Mouse (Mus musculus) embryonic facial prominence, embryonic 15.5 days (tissue): ENCODE results near the gene Csf2rb. TPM values are rescaled to one million over a fixed set of nuclear protein-coding genes. Genes with fewer than 3 reads are reported as not detected.
"Not testable (repeated sequence)": the region's sequence is repeated elsewhere in the genome, so short reads cannot be mapped to it uniquely, and the experiment has no call there.

Experiments
- ATAC-seq: fragments of 200-750 bp; cut with Nextera tagmentation; 2 replicates; pipeline ENCODE4 v1.8.0; 2017; ENCODE audit warnings: low read depth, moderate TSS enrichment; ENCODE audit not compliant: insufficient number of reproducible peaks, low FRiP score, low TSS enrichment
- H3K27ac ChIP-seq: fragments of 300-500 bp; sonication (generic); replicated peaks from 2 replicates; pipeline ENCODE4 v1.5.1; 2015; ENCODE audit warnings: mild to moderate bottlenecking, inconsistent platforms
- H3K27me3 ChIP-seq: fragments of 300-500 bp; sonication (generic); 2 replicates; pipeline ENCODE4 v1.6.1; 2015; ENCODE audit warnings: inconsistent platforms
- H3K36me3 ChIP-seq: fragments of 300-500 bp; sonication (generic); 2 replicates; pipeline ENCODE4 v1.6.1; 2015; ENCODE audit warnings: mild to moderate bottlenecking, inconsistent platforms
- H3K4me1 ChIP-seq: fragments of 300-500 bp; sonication (generic); 2 replicates; pipeline ENCODE4 v1.6.1; 2015; ENCODE audit warnings: inconsistent platforms
- H3K4me2 ChIP-seq: fragments of 300-500 bp; sonication (generic); replicated peaks from 2 replicates; pipeline ENCODE4 v1.6.1; 2015; ENCODE audit warnings: mild to moderate bottlenecking, inconsistent platforms
- H3K4me3 ChIP-seq: fragments of 300-500 bp; sonication (generic); replicated peaks from 2 replicates; pipeline ENCODE4 v1.5.1; 2015; ENCODE audit warnings: mild to moderate bottlenecking, inconsistent platforms
- H3K9ac ChIP-seq: fragments of 300-500 bp; sonication (generic); 2 replicates; pipeline ENCODE4 v1.6.1; 2015; ENCODE audit warnings: inconsistent platforms
- H3K9me3 ChIP-seq: fragments of 300-500 bp; sonication (generic); replicated peaks from 2 replicates; pipeline ENCODE4 v1.6.1; 2016; ENCODE audit warnings: inconsistent platforms
- WGBS: fragments of 180-500 bp; shearing (Covaris S2); methylation state at CpG from one replicate; pipeline ENCODE4 v1.1.7; 2015; 5-methylcytosine and 5-hydroxymethylcytosine counted together
- polyA plus RNA-seq: library from polyadenylated mRNA; unstranded; fragments of >200 nt; fragmentation: Nextera tagmentation; extraction: Ambion mirVana; gene quantifications from 2 replicates; pipeline ENCODE4 v1.2.1, GENCODE M21; 2015

The Csf2rb gene
- 6.4 and 6.9 TPM in 2 replicates for polyA plus RNA-seq

- WGBS = 64% methylated on average over 11 of the region's 11 CpGs
- no peak for ATAC-seq
Observed at GRCm38 (mm10) chr15:78325671-78326339, at the start of gene Csf2rb. TSS of gene Csf2rb (plus strand) at chr15:78325752.

GRCm38 (mm10) chr15:78278308-78278707 is 47.2 kb upstream of the Csf2rb start:
- H3K9me3 ChIP-seq = no peaks in the 10 kb centered on the region
- no peak overlapping the region for H3K4me2 ChIP-seq
- 0 out of 2 replicates have a peak, but pooled peaks cover 4% of the 10 kb centered on the region for H3K4me1 ChIP-seq
- no peak for ATAC-seq
- H3K27ac ChIP-seq = no peak overlapping the region
- H3K36me3 ChIP-seq = no peaks in the 10 kb centered on the region
- 66% methylated on average over 2 of the region's 2 CpGs for WGBS
- H3K4me3 ChIP-seq = no peak overlapping the region
- no peaks in the 10 kb centered on the region for H3K27me3 ChIP-seq
- no peak overlapping the region for H3K9ac ChIP-seq

More at GRCm38 (mm10) chr15:78325671-78326339, at the start of gene Csf2rb:
- no peaks in the 10 kb centered on the region for H3K27me3 ChIP-seq
- no peak within 1 kb of the TSS for H3K9ac ChIP-seq
- H3K4me2 ChIP-seq = no peak within 1 kb of the TSS
- H3K27ac ChIP-seq = no peak within 1 kb of the TSS
- H3K36me3 ChIP-seq = no peaks in the 10 kb centered on the region
- H3K9me3 ChIP-seq = no peaks in the 10 kb centered on the region
- H3K4me1 ChIP-seq = no peaks in the 10 kb centered on the region
- H3K4me3 ChIP-seq = no peak within 1 kb of the TSS

GRCm38 (mm10) chr15:78287941-78288340 is 37.6 kb upstream of the Csf2rb start:
- H3K4me2 ChIP-seq = no peak overlapping the region
- no peak overlapping the region for H3K9ac ChIP-seq
- no peak overlapping the region for H3K27ac ChIP-seq
- no peaks in the 10 kb centered on the region for H3K4me1 ChIP-seq
- H3K9me3 ChIP-seq = no peaks in the 10 kb centered on the region
- 81% methylated on average over 5 of the region's 5 CpGs for WGBS
- no peak overlapping the region for H3K4me3 ChIP-seq
- no peaks in the 10 kb centered on the region for H3K36me3 ChIP-seq
- H3K27me3 ChIP-seq = no peaks in the 10 kb centered on the region
- ATAC-seq = no peak

- H3K4me2 ChIP-seq, H3K4me1 ChIP-seq, H3K9me3 ChIP-seq, H3K27ac ChIP-seq, H3K27me3 ChIP-seq, H3K4me3 ChIP-seq, ATAC-seq, H3K9ac ChIP-seq, H3K36me3 ChIP-seq: not testable (repeated sequence)
- 68% methylated on average over 5 of the region's 5 CpGs for WGBS
Observed at GRCm38 (mm10) chr15:78289775-78290174, 35.8 kb upstream of the Csf2rb start.

GRCm38 (mm10) chr15:78293228-78293627 is 32.3 kb upstream of the Csf2rb start:
- not testable (repeated sequence) for H3K36me3 ChIP-seq, H3K4me2 ChIP-seq, H3K4me3 ChIP-seq, ATAC-seq, H3K9ac ChIP-seq, H3K27me3 ChIP-seq, H3K9me3 ChIP-seq, H3K4me1 ChIP-seq, H3K27ac ChIP-seq
- 3% methylated on average over 2 of the region's 2 CpGs for WGBS

- Histone ChIP-seq H3K4me1 (no peaks in the 10 kb centered on the region), H3K4me2 (no peak overlapping the region), H3K4me3 (no peak overlapping the region), H3K9me3 (no peaks in the 10 kb centered on the region), H3K36me3 (no peaks in the 10 kb centered on the region), H3K27me3 (no peaks in the 10 kb centered on the region), H3K9ac (no peak overlapping the region), H3K27ac (no peak overlapping the region; the same call in 1 of the 2 replicates)
- ATAC-seq = no peak
- WGBS = 87% methylated on average over 4 of the region's 4 CpGs
Observed at GRCm38 (mm10) chr15:78293716-78294115, 31.8 kb upstream of the Csf2rb start.

GRCm38 (mm10) chr15:78298558-78298957 is 27.0 kb upstream of the Csf2rb start:
- H3K4me2 ChIP-seq = no peak overlapping the region
- no peaks in the 10 kb centered on the region for H3K36me3 ChIP-seq
- H3K27me3 ChIP-seq = no peaks in the 10 kb centered on the region
- WGBS = 85% methylated on average over 1 of the region's 1 CpGs
- H3K4me3 ChIP-seq = no peak overlapping the region
- H3K9me3 ChIP-seq = no peaks in the 10 kb centered on the region
- ATAC-seq = no peak
- no peak overlapping the region for H3K9ac ChIP-seq
- no peak overlapping the region for H3K27ac ChIP-seq
- H3K4me1 ChIP-seq = no peaks in the 10 kb centered on the region

GRCm38 (mm10) chr15:78299641-78300040 is 25.9 kb upstream of the Csf2rb start:
- no peaks in the 10 kb centered on the region for H3K27me3 ChIP-seq
- no peak overlapping the region for H3K4me2 ChIP-seq
- H3K27ac ChIP-seq = no peak overlapping the region
- H3K4me1 ChIP-seq = no peaks in the 10 kb centered on the region
- H3K9ac ChIP-seq = no peak overlapping the region
- WGBS = 71% methylated on average over 3 of the region's 3 CpGs
- no peak for ATAC-seq
- no peaks in the 10 kb centered on the region for H3K36me3 ChIP-seq
- H3K4me3 ChIP-seq = no peak overlapping the region
- H3K9me3 ChIP-seq = no peaks in the 10 kb centered on the region

GRCm38 (mm10) chr15:78300773-78301172 is 24.8 kb upstream of the Csf2rb start:
- Histone ChIP-seq H3K4me3 (no peak overlapping the region), H3K9me3 (no peaks in the 10 kb centered on the region), H3K4me2 (no peak overlapping the region), H3K4me1 (no peaks in the 10 kb centered on the region), H3K27ac (no peak overlapping the region), H3K9ac (no peak overlapping the region), H3K27me3 (no peaks in the 10 kb centered on the region), H3K36me3 (no peaks in the 10 kb centered on the region)
- ATAC-seq = no peak

GRCm38 (mm10) chr15:78302718-78303117 is 22.8 kb upstream of the Csf2rb start:
- no peaks in the 10 kb centered on the region for H3K4me1 ChIP-seq
- no peaks in the 10 kb centered on the region for H3K36me3 ChIP-seq
- H3K27me3 ChIP-seq = no peaks in the 10 kb centered on the region
- no peak overlapping the region for H3K9ac ChIP-seq
- 91% methylated on average over 4 of the region's 4 CpGs for WGBS
- no peak overlapping the region for H3K27ac ChIP-seq
- no peak for ATAC-seq
- H3K4me3 ChIP-seq = no peak overlapping the region
- H3K9me3 ChIP-seq = no peaks in the 10 kb centered on the region
- no peak overlapping the region for H3K4me2 ChIP-seq

GRCm38 (mm10) chr15:78303665-78304233 is 21.8 kb upstream of the Csf2rb start:
- 83% methylated on average over 6 of the region's 6 CpGs for WGBS
- Histone ChIP-seq H3K4me3 (no peak overlapping the region), H3K4me2 (no peak overlapping the region), H3K4me1 (no peaks in the 10 kb centered on the region), H3K36me3 (no peaks in the 10 kb centered on the region), H3K27me3 (no peaks in the 10 kb centered on the region), H3K9ac (no peak overlapping the region), H3K9me3 (no peaks in the 10 kb centered on the region), H3K27ac (no peak overlapping the region)
- ATAC-seq = no peak
